Mouse (Mus musculus): Measurements from ENCODE around the gene Rabgap1l.

DNA sequence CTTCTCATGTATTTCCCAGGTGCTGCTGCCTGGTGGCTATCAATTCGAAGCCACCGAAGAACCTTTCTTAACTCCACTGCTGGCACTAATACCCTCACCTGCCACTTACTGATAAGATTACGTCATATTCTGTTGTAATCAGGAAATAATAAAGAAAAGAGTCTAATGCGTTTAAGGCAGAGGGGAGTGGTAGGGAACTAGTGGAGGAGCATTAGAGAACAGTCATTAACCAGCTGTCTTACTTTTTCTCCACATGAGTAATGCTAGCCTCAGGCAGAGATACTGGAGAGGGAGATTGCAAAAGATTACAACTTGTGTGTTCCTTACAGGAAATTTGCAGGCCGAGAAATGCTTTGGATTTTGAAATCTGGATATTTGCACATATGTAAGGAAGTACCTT, 530.0 kb downstream of the Rabgap1l start:
- TF ChIP-seq CTCF (conservative IDR thresholded peaks at IDR 0.05; ENCODE audit: low read length): no peak
- TF ChIP-seq NANOG (IDR thresholded peaks at IDR 0.05; ENCODE audit: borderline replicate concordance, low read length): no peak

All from E14TG2a.4 (cell line).